ENCODE assay signal across 29 mouse cellular contexts in genomic region chr17:63220821-63221220, GRCm38 (mm10).
DNase-seq lines count a peak whose midpoint lies in the region; ATAC-seq lines count a peak whose summit lies in the region.
"Had no signal": no experiment of that assay in that cellular context is flagged by ENCODE, and none has a peak within 500 bp of the region (broad histone marks: within the 10 kb centered on the region; RNA-seq: fewer than 3 reads in every experiment).

No protein-coding gene starts in this region.

- no peaks in the 10 kb centered on the region for H3K9me3 ChIP-seq in kidney, embryonic 14.5 days (ENCODE audit: control insufficient read depth, low read length)
- H3K9me3 ChIP-seq: G1E; heart, embryonic 13.5 days; hindbrain, embryonic 12.5 days; limb, embryonic 12.5 days; midbrain, embryonic 15.5 days; stomach, embryonic 15.5 days had no signal

- no peaks in the 10 kb centered on the region for H3K27me3 ChIP-seq in kidney, embryonic 14.5 days (ENCODE audit: control insufficient read depth, insufficient read depth, low read length)
- H3K27me3 ChIP-seq: CH12.LX; heart, embryonic 13.5 days; hindbrain, embryonic 12.5 days; limb, embryonic 12.5 days; midbrain, embryonic 15.5 days; Patski; stomach, embryonic 15.5 days had no signal

- no peaks in the 10 kb centered on the region for H3K36me3 ChIP-seq in kidney, embryonic 14.5 days (ENCODE audit: control insufficient read depth, insufficient read depth, low read length)
- H3K36me3 ChIP-seq: forebrain, embryonic 10.5 days; heart, embryonic 13.5 days; hindbrain, embryonic 12.5 days; limb, embryonic 12.5 days; midbrain, embryonic 15.5 days; stomach, embryonic 15.5 days had no signal

- DNase-seq in kidney, postnatal 25 days, result no peak
- peak; percentile 57 for DNase-seq in embryo, embryonic 11 days
- DNase-seq in neural tube, embryonic 10.5 days (ENCODE audit: extremely low spot score, low spot score), result peak; percentile 53
- peak; percentile 13 for DNase-seq in yolk sac, embryonic 10.5 days (ENCODE audit: low spot score)
- no peak for DNase-seq in urinary bladder, adult 18-20 months (ENCODE audit: low spot score in 2 of 2)
- no peak for DNase-seq in spleen, postnatal 36 days (ENCODE audit: low spot score in 2 of 2)
- DNase-seq: B cell, adult 2 months; cerebellum, adult 2 months; cerebellum, postnatal 25 days; gastrocnemius, postnatal 14 days; heart, adult 2 months; heart, postnatal 14 days; kidney, adult 8-10 months; kidney, postnatal 36 days; thymus, adult 18-20 months; thymus, postnatal 4 days had no signal

- H3K27ac ChIP-seq in kidney, embryonic 14.5 days (ENCODE audit: low read depth, low read length), result no peak overlapping the region
- H3K27ac ChIP-seq: forebrain, embryonic 10.5 days; heart, adult 2 months; heart, embryonic 13.5 days; hindbrain, embryonic 12.5 days; limb, embryonic 12.5 days; midbrain, embryonic 15.5 days; stomach, embryonic 15.5 days had no signal

- H3K4me1 ChIP-seq in kidney, embryonic 14.5 days (ENCODE audit: control insufficient read depth, insufficient read depth, low read length), result 0 out of 2 replicates have a peak, but pooled peaks cover 6% of the 10 kb centered on the region
- H3K4me1 ChIP-seq: heart, embryonic 13.5 days; hindbrain, embryonic 12.5 days; limb, embryonic 12.5 days; midbrain, embryonic 15.5 days; stomach, embryonic 15.5 days had no signal

- WGBS in kidney, embryonic 14.5 days, result 27% methylated on average over 5 of the region's 5 CpGs

- no peak overlapping the region for H3K9ac ChIP-seq in kidney, embryonic 14.5 days (ENCODE audit: low read depth, low read length)
- H3K9ac ChIP-seq: heart, embryonic 13.5 days; hindbrain, embryonic 12.5 days; limb, embryonic 12.5 days; midbrain, embryonic 15.5 days; stomach, embryonic 15.5 days had no signal

- 0 out of 2 replicates have a peak, but pooled peaks have one; percentile 12 for ATAC-seq in kidney, embryonic 14.5 days (ENCODE audit: low FRiP score, low TSS enrichment)
- ATAC-seq: forebrain, embryonic 16.5 days; midbrain, embryonic 15.5 days; Patski had no signal

- no peak overlapping the region for H3K4me2 ChIP-seq in kidney, embryonic 14.5 days (replicated peaks; ENCODE audit: low read depth, low read length)
- H3K4me2 ChIP-seq: heart, embryonic 13.5 days; hindbrain, embryonic 12.5 days; limb, embryonic 12.5 days; liver, embryonic 11.5 days; midbrain, embryonic 15.5 days; stomach, embryonic 15.5 days had no signal

- H3K4me3 ChIP-seq in kidney, embryonic 14.5 days (ENCODE audit: low read length), result no peak overlapping the region
- H3K4me3 ChIP-seq: forebrain, embryonic 10.5 days; heart, adult 2 months; heart, embryonic 13.5 days; hindbrain, embryonic 12.5 days; limb, embryonic 12.5 days; midbrain, embryonic 15.5 days; myocyte; stomach, embryonic 15.5 days had no signal

Comparison
In these comparisons a context has a peak if more than half of its experiments do, and no peak if none do; other contexts are left out.
1. DNase-seq: peak in embryo, embryonic 11 days (single experiment), neural tube, embryonic 10.5 days (single experiment) and yolk sac, embryonic 10.5 days (single experiment); none in kidney, postnatal 25 days (0 of 2), urinary bladder, adult 18-20 months (0 of 2) and spleen, postnatal 36 days (0 of 2).